Mouse (Mus musculus) right cerebral cortex, postnatal 36 days (tissue): ENCODE measurements around the gene Lelp1.
A peak's percentile ranks its signal among the peaks of the same experiment; 100 is the strongest.

Experiments used
- DNase-seq, 2 experiments: peaks; one replicate each; pipeline ENCODE4 v3.0.0; 2022; ENCODE audit warnings: low spot score in 2 of 2, mixed read lengths in 1 of 2

Lelp1 gene

DNA sequence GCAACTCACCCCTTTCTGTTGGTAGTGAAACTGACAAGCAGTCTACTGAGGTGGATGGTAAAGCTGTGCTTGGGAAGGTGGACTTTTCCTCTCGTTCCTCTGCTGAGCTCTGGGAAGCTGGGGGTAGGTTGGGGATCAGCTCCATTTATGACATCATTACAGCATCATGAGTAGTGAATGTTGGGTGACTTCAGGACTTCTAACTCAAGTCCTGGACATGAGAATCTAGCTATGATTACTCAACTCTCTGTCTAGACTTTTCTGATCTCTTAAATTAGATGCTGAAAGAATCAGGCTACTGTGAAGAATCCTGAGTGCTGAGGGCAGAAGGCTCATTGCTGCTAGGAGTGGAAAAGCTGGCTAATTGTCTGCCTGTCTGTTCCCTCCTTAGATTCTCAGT, at the start of gene Lelp1:
Gene Lelp1 (minus strand): TSS at position 101 of the 400 bp plus-strand sequence.
- no peak for DNase-seq

DNA sequence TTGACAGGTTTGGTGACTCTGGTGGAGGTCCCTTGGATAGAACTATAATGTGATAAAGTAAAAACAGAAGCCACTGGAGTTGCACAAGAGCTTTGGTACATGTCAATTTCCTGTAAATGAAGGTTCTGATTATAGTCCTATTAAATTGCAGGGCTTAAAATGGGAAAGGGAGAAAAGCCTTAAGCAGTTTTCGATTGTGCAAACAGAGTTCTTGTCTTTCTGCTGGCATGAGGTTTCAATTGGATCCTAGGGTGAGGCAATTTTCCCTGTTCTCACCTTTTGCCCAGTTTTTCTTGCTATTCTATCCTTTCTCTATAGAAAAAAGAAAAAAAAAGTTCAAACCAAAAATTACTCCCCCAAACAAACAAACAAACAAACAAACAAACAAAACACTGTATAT, 34.3 kb upstream of the Lelp1 start:
- no peak for DNase-seq

- no peak for DNase-seq
Measured at GRCm38 (mm10) chr3:92169847-92170246, 27.3 kb upstream of the Lelp1 start.

- peak; percentile 9 for DNase-seq
Measured at GRCm38 (mm10) chr3:92153322-92153721, 10.8 kb upstream of the Lelp1 start.

DNA sequence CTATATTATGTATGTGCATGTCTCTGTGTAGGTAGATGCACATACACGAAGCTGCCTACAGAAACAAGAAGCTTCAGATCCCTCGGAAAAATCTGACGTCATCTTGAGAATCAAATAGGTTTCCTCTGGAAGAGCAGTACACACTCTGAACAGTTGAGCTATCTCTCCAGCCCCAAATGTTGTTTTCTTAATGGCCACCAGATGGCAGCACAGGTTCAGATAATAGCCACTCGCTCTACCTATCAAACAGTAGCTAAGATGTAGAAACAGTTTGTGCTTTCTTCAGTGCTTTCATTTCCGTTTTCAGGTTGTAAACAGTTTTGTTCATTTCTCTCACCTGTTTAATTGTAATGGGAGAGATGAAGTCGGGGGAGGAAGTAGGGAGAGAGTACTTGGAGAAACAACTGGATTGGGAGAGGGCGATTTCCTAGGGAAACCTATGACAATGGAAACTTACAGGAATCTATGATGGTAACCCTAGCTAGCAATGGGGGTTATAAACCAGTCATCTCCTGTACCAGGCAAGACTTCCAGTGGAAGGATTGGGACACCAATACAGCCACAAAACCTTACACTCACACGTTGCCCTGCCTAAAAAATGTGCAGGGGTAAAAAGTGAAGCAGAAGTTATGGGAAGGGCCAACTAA, 8.2 kb upstream of the Lelp1 start:
- DNase-seq: peak; percentile 9 to 50

DNA sequence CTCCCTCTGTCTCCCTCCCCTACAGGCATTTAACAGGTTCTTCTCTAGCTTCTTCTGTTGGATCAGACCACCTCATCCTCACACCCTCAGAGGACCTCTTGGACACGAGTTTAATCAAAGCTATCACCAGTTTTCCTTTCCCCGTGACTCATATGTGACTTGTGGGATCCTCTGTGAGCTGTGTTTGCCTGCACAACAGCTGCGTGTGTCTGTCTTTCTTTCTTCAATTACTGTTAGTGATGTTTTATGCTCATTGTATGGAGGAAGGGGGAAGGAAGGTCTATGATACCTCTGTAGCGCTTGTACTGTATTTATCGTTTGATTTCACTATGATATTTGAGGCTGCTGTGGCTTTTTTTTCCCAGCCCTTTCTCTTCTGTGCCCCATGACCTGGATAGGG, 5.4 kb upstream of the Lelp1 start:
- DNase-seq: no peak

DNA sequence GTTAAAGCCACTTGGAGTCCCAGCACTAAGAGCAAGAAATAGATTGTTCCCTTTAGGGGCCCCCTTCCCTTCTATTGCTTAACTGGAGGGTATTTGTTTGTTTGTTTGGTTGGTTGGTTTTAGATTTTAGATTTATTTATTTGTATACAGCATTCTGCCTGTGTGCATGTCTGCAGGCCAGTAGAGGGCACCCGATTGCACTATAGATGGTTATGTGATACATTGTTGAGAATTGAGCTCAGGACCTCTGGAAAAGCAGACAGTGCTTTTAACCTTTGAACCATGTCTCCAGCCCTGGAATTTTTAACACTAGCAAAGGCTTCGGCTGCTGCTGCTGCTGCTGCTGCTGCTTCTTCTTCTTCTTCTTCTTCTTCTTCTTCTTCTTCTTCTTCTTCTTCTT, 4.9 kb upstream of the Lelp1 start:
- no peak for DNase-seq

DNA sequence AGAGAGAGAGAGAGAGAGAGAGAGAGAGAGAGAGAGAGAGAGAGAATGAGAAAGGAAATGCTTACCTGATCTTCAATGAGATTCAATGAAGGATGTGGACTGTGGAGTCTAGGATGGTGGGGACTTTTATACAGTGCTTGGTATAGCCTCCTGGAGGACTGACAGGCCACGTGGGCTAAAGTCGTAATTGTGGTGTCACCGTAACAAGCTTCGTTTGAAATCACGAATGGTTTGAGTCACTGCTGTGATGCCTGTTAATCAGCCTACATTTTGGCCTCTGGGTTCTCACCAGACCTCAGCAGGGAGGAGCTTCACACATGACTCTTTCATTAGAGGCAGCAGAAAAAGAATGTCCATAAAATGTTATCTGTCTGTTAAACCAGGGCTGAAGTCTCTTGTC, 18.7 kb downstream of the Lelp1 start, which contains the start of gene Prr9:
Gene Prr9 (minus strand): TSS at position 101 of the 400 bp plus-strand sequence.
- no peak for DNase-seq

DNA sequence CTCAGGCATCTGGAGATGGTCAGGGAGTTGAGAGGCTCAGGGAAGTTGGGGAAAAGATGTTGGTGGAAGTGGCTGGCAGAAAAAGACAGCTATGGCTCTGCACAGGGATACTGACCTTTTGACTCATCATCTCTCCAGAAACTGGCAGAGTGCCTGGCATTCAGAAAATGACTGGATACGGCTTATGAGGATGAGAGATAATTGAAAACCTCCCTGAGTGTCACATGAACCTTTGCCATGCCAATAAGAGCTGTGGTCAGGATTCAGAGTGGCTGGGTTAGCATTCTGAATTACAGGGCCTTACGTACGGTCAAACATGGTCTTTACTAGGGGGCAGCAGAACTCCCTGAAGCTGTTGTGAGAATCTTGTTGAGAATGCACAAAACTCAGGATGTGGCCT, 21.6 kb downstream of the Lelp1 start:
- DNase-seq: no peak

- no peak for DNase-seq
Measured at GRCm38 (mm10) chr3:92117930-92118329, 24.6 kb downstream of the Lelp1 start.

DNA sequence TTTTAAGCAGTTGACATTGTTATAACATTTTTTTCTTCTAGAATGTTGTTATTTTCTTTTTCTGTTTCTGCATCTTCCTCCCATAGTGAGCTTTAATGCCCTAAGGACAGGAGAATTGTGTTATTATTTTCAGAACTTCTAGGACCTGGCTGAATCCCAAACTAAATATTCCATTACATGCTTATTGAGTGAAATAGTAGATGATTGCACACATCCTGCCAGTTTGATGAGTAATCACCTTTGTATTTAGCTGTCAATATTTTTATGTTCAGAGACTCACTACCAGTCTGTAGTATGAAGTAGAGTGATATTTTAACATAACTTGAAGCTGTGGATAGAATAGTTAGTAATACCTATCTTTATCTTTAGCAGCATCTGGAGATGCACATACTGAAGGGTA, 31.0 kb downstream of the Lelp1 start:
- DNase-seq: no peak

- no peak for DNase-seq
Measured at GRCm38 (mm10) chr3:92110790-92111189, 31.8 kb downstream of the Lelp1 start.

DNA sequence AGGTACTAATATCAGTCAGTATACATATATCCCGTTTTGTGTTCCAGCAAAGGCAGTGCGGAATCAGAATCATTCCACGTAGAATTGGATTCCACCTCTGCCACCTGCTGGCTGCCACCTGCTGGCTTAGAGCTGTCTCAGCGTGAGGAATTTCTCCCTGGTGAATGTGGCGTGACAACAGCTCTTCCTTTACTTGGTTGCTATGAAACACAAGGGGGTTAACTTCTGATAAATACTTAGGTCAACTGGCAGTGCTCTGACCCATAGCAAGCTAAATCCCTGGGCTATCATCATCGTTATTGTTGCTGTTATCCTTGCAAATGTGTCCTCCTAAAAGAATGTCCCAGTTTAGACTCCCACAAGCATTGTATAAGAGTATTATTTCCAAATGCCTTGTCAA, 36.0 kb downstream of the Lelp1 start:
- peak; percentile 12 to 17 for DNase-seq
